Mouse (Mus musculus) thymus, adult 18-20 months (tissue): ENCODE results near the gene Gys1.

ENCODE experiments used
- DNase-seq, 2 experiments: peaks; one replicate each; pipeline ENCODE4 v3.0.0; 2022; ENCODE audit warnings: mixed read lengths in 2 of 2

Gene Gys1

GRCm38 (mm10) chr7:45414740-45415224 lies 19.9 kb upstream of the Gys1 start:
- DNase-seq = peak in 1 of 2 experiments; percentile 4

GRCm38 (mm10) chr7:45415636-45416035 lies 19.0 kb upstream of the Gys1 start:
- DNase-seq = no peak

GRCm38 (mm10) chr7:45417962-45418492 lies 16.6 kb upstream of the Gys1 start:
- DNase-seq = no peak

- no peak for DNase-seq
Observed at GRCm38 (mm10) chr7:45419859-45420614, 14.6 kb upstream of the Gys1 start.

- no peak for DNase-seq
Observed at GRCm38 (mm10) chr7:45420615-45420919, 14.1 kb upstream of the Gys1 start, which contains the start of gene Lhb. Lhb (plus strand) TSS chr7:45420820.

- no peak for DNase-seq
Observed at GRCm38 (mm10) chr7:45421194-45421593, 13.4 kb upstream of the Gys1 start.

- no peak for DNase-seq
Observed at GRCm38 (mm10) chr7:45426556-45426955, 8.1 kb upstream of the Gys1 start.

DNA sequence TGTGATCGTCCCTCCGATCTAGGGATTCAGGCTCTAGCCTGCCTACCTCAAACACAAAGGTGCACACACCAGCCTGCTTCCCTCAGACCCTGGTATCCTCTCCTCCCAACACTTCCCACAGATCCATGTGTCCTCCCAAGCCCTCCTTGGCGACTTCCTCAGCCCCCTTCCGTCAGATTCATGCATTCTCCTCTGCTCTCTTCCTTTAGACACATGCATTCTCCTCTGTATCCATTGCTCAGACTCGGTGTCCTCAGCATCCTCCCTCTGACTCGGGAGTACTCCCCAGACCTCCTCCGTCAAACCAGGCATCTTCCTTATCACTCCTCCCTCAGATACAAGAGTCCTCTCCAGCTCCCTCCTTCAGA lies 825 bp upstream of the Gys1 start:
- DNase-seq = no peak

- no peak for DNase-seq
Observed at GRCm38 (mm10) chr7:45435038-45435437, 394 bp downstream of the Gys1 start.

DNA sequence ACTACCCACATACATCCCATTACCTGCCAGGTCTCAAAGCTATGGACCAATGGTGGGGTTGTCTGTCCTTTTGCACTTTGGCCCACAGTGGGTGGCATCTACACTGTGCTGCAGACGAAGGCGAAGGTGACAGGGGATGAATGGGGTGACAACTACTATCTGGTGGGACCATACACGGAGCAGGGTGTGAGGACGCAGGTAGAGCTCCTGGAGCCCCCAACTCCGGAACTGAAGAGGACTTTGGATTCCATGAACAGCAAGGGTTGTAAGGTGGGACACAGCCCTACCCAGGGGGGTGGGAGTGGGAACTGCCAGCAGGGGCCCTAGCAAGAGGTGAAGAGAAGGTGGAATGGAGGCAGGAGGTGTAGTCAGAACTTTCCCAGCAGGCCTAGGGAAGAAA lies 1.8 kb downstream of the Gys1 start:
- DNase-seq = no peak

GRCm38 (mm10) chr7:45437046-45437445 lies 2.4 kb downstream of the Gys1 start:
- DNase-seq = no peak

GRCm38 (mm10) chr7:45437521-45438276 lies 3.1 kb downstream of the Gys1 start, which contains the start of gene Ruvbl2:
Ruvbl2 (minus strand) TSS chr7:45438096.
- DNase-seq = no peak

DNA sequence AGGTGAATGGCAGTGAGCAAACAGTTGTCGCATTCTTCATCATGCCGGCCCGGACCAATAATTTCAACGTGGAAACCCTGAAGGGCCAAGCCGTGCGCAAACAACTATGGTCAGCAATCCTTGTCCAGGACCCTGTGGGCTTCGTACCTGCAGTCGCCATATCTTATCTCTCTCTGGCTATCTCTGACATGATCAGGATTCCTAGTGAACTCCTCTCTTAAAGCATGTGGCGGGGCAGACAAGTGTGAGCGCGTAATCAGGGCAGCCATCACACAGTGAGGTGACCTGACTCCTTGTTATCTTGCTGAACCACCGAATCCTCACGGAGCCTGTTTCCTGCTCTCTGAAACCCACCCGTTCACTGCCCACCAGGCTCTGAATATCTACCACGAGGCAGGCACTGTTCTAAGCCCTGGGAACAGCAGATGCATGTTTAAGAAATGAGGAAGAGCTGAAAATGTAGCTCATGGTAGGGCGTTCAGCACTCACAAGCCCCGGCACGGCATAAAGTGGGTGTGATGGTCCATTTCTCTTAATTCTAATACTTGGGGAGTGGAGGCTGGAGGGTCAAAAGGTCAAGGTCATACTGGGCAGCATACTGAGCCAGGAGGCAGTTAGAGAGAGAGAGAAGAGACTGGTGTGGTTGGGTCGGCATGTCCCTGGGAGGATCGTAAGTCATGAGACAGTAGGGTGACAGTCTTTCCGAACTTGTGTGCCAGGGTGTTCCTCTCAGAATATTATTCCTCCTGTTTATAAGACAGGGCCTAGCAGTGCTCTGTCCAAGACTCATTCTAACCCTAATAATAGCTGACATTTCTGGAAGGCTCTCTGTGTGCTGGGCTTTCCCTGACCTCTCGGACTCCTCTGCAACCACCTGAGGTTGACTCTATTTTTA lies 9.1 kb downstream of the Gys1 start:
- no peak for DNase-seq

DNA sequence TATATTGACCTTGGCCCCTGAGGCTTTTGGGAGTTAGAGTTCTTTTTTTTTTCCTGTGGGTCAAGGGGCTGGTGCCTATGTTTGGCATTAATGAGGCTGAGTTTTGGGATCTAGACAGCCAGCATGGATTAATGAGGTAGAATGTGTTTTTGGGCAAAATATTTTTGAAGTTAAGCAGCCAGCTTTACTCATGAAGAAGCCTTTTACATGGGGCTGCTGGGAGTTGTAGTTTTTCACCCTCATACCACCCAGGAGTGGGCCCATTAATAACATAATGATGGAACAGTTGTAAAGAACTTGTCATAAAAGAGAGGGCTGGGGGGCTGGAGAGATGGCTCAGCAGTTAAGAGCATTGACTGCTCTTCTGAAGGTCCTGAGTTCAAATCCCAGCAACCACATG lies 11.9 kb downstream of the Gys1 start:
- DNase-seq = no peak

DNA sequence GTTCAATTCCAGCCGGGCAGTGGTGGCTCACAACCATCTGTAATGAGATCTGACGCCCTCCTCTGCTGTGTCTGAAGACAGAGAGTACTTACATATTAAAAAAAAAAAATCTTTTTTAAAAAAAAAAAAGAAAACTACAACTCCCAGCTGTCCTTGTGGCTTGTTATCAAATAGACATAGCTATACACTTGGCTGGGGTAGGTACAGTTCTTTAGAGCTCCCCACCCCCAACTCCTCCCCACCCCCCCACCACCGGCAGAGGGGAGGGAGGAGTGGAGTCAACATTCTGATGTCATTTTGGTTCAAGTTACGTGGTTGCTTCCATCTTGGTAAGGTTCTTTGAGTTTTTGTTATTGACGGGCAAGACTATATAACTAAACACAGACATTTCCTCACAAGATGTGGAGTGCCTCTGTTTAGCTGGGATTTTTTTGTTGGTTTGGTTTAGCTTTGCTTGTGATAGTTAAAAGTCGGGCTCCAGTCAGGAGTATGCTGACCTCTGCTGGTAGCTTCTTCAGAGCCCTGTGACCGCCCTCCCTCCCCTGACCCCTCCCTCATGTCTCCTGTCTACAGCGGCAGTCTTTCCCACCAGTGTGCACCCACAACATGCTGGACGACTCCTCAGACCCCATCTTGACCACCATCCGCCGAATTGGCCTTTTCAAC lies 12.8 kb downstream of the Gys1 start:
- DNase-seq = no peak

GRCm38 (mm10) chr7:45449974-45450373 lies 15.3 kb downstream of the Gys1 start:
- no peak for DNase-seq

- DNase-seq = peak; percentile 50 to 59
Observed at GRCm38 (mm10) chr7:45451344-45451982, 16.8 kb downstream of the Gys1 start.

DNA sequence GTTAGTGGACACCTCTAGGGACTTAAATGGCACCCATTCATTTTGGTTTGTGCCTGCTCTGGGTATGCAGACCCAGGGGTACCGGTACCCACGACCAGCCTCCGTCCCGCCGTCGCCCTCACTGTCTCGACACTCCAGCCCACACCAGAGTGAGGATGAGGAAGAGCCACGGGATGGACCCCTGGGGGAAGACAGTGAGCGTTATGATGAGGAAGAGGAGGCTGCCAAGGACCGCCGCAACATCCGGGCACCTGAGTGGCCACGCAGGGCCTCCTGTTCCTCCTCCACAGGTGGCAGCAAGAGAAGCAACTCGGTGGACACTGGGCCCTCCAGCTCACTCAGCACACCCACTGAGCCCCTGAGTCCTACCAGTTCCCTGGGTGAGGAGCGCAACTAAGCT lies 20.3 kb downstream of the Gys1 start:
- no peak for DNase-seq

DNA sequence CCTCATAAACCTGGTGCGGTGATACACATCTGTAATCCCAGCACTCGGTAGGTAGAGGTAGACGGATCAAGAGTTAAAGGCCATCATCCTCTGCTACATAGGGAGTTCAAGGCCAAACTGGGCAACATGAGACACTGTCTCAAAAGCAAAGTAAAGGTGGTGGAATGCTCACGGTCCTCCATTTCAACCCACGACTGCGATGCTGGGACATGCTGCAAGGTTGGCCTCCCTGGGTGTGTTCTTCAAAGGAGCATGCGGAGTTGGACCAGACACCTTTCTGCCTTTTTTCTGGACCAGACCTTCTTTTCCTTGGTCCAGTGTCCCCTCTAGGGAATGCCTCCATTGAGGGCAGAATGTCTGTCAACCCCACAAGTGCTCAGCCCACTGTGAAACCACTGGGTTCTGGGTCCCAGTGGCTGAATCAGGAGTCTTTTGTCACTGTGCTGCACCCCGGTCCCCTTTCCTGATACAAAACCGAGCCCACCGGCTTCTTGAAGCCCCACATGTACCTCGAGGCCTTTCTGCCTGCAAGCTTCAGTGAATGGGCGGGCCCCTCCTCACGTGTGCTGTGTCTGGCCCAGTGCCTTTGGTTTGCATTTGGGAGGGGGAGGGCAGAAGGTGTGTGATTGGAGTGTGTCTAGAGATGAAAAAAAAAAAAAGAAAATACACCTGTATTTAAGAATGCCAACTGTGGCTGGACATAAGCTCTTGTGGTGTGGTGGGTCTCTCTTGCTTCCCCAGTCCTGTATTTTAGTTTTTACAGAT lies 21.5 kb downstream of the Gys1 start:
- no peak for DNase-seq

DNA sequence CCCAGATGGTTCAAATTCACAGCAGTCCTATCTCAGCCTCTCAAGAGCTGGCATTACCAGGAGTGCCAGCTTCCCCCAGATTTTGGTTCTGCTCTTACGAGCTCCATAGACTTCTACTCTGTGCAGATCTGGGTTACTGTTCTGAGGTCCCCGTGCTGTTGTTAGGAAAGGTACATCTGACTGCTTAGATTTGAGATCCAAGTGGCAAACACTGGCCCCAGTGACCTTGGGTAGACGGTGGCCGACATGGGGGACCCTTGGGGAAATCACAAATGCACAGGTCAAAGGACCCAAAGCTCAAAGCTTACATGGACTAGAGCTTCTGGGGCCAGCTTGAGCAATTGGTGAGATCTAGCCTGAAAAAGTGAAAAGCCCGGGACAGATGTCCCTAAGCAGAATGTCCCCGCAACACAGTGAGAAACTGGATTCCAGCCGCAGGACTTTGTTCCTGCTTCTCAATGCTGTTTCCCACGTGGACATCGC lies 22.1 kb downstream of the Gys1 start:
- DNase-seq = no peak
